Mouse (Mus musculus): ENCODE measurements at regions not wholly inside any gene's neighbourhood (a gene's known extent, or its start where the extent isn't known, plus 50 kb on each side); places are given as distances from the start of the nearest gene placed in this dataset.

DNA sequence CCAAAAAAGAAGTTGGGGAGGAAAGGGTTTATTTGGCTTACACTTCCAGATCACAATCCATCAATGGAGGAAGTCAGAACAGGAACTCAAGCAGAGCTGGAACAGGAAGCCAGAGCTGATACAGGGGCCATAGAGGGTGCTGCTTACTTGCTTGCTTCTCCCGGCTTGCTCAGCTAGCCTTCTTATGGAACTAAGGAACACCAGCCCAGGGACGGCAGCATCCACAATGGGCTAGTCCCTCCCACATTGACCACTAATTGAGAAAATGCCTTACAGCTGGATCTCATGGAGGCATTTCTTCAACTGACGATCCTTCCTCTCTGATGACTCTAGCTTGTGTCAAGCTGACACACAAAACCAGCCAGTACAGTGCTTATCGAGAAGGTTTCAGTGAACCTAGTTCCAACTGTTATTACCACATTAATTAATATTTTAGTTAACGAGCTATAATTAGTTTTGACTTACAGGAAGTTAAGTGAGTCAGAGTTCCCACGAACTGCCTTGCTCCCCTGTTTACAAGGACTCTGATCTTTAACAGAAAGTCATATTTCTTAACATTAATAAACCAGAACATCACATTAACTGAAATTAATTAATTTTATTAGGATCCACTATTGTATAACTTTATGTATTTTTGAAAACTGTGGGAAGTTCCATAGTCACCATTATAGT is 158.2 kb downstream of the Calcrl start:
- DNase-seq, result peak; percentile 5

DNA sequence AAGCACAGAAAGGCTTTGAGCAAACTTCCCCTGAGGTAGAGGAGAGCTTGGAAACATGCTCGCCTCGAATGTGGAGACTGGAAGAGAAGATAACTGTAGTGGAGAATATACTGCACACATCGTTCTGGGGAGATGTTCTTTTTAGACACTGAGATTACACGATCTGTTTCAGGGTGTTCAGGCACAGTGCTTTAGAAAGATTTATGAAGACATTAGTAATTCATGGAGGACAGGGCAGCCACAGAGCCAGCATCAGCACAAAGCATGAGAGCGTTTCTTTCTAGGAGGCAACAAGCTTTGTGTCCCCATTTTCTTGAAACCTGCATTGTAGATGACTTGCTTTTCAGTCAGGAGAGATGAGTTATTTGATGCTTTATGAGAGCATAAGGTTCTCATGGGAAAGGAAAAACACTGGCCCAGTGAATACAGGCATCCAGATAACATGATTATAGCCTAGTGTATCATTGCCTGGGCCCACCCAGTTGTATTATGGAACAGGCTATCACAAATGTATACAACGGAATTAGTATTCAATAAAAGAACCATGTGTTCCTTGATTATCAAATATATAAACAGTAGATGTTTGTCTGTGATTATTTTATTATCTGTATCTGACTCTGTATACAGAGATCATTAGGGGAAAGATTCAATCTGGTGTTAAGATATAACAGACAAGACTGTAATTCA is 151.0 kb downstream of the Calcrl start:
- DNase-seq, result no peak

DNA sequence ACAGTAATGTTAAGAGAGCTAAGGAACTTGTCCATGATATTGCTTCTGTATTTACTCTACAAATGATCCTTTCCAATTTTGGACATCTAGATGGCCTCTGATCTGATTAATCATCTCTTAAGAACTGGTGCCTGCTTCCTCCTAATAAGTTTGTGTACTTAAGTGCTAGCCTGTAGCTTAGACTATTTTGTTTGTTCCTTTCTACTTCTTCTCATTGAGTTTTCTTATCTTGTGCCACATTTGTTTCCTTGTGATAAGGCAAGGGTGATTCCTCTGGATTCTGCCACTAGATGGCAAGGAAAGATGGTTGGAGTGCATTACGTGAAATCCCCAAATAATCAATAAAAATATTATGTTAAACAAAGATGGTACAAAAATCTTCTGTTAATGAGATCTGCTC is 148.0 kb downstream of the Calcrl start:
- no peak for DNase-seq
